Mouse (Mus musculus): ENCODE measurements around the gene Tubb5. TPM values are rescaled to one million over a fixed set of nuclear protein-coding genes. Genes with fewer than 3 reads are reported as not detected.

Gene Tubb5
- polyA plus RNA-seq, 1 experiment = 1,430 TPM

DNA sequence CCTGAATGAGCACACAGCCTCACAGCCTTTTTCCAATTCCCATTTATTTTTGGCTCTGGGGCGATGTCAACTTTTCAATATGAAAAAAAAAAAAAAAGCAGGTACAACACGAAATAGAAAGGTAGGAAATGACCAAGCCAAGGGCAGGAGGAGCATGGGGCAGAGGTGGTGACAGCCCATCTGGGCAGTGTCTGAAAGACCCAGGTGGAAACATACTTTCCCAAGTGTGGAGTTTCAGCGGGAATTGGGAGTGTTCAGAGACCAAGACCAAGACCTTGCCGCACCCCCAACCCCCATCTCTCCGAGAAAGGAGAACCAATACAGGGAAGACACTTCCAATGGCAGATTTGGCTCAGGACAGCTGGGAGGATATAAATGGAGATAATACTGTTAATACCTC is 4.2 kb downstream of the Tubb5 start:
- no peak overlapping the region for H3K9ac ChIP-seq (ENCODE audit: low read depth, poor library complexity, severe bottlenecking)
- no peak overlapping the region; the same call in 1 of the 2 replicates for H3K27ac ChIP-seq (ENCODE audit: insufficient read depth, low read length)
- H3K9me3 ChIP-seq (replicated peaks; ENCODE audit: control insufficient read depth, insufficient read depth, low read length, poor library complexity, severe bottlenecking) = no peaks in the 10 kb centered on the region
- TF ChIP-seq POLR2A (IDR thresholded peaks at IDR 0.05; ENCODE audit: insufficient read depth, low read length) (no peak), CTCF (IDR thresholded peaks at IDR 0.05; ENCODE audit: low read depth, low read length) (no peak), EP300 (IDR thresholded peaks at IDR 0.05; ENCODE audit: insufficient read depth, low read depth, low read length) (no peak)
- H3K4me1 ChIP-seq (ENCODE audit: control insufficient read depth, insufficient read depth, low read length) = no peaks in the 10 kb centered on the region
- no peak overlapping the region for H3K4me3 ChIP-seq (ENCODE audit: low read depth, low read length)
- peaks cover 35% of the 10 kb centered on the region for H3K36me3 ChIP-seq (ENCODE audit: control insufficient read depth, insufficient read depth, low read length, poor library complexity, severe bottlenecking)
- H3K27me3 ChIP-seq (ENCODE audit: control insufficient read depth, insufficient read depth, low read length, poor library complexity, severe bottlenecking) = no peaks in the 10 kb centered on the region

DNA sequence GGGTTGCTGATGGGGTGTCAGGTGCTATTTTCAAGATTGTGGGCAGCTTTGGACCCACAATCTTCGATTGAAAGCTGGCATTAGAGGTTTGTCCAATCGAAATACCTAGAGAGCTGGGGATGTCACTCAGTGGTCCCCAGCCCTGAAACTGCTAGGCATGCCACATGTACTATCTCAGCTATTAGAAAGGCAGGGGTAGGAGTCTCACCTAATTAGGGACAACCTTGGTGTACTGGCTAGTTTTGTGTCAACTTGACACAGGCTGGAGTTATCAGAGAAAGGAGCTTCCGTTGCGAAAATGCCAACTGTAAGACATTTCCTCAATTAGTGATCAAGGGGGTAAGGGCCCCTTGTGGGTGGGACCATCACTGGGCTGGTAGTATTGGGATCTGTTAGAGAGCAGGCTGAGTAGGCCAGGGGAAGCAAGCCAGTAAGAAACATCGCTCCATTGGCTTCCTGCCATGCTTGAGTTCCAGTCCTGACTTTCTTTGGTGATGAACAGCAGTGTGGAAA is 4.8 kb downstream of the Tubb5 start:
- Histone ChIP-seq H3K9me3 (replicated peaks; ENCODE audit: control insufficient read depth, insufficient read depth, low read length, poor library complexity, severe bottlenecking) (no peaks in the 10 kb centered on the region), H3K9ac (ENCODE audit: low read depth, poor library complexity, severe bottlenecking) (no peak overlapping the region), H3K27me3 (ENCODE audit: control insufficient read depth, insufficient read depth, low read length, poor library complexity, severe bottlenecking) (no peaks in the 10 kb centered on the region), H3K4me3 (ENCODE audit: low read depth, low read length) (no peak overlapping the region), H3K4me1 (ENCODE audit: control insufficient read depth, insufficient read depth, low read length) (no peaks in the 10 kb centered on the region), H3K36me3 (ENCODE audit: control insufficient read depth, insufficient read depth, low read length, poor library complexity, severe bottlenecking) (peaks cover 35% of the 10 kb centered on the region), H3K27ac (ENCODE audit: insufficient read depth, low read length) (no peak overlapping the region)
- TF ChIP-seq EP300 (IDR thresholded peaks at IDR 0.05; ENCODE audit: insufficient read depth, low read depth, low read length) (no peak), CTCF (IDR thresholded peaks at IDR 0.05; ENCODE audit: low read depth, low read length) (no peak), POLR2A (IDR thresholded peaks at IDR 0.05; ENCODE audit: insufficient read depth, low read length) (no peak)

DNA sequence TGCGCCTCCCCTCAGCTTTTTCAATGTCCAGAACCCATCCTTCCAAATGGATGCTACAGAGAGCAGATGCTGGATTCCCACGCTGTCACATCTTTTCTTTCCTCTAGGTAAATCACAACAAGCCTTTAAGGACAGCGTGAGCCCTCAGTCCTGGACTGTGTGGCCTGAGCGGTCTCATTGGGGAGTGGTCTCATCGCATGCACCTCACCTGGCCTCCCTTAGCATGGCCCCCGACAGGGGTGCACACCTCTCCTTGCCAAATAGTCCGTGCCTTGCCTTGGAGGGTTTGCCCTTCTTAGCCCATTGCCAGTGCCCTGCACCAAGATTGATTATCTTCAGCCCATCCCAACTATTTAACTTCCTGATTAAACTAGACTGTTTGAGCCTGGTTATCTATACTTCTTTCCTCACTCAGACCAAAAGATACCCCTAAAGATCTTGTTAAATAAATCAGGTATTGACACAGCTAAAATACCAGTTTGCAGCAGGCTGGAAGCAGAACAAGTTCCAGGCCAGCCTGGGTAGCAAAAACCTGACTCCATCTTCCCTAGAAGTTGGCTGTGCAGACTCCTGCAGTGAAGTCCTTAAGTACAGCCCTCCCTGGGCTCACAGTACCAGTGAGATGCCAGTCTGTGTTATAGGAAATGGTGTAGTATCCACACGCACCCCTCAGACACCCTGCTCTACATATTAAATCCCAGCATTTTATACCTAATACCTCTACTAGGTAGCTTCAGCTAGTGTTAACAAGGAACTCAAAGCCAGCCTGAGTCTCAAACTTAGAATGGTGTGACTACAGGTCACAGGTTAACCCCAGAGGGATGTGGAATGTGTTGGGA is 5.5 kb downstream of the Tubb5 start:
- Histone ChIP-seq H3K4me1 (ENCODE audit: control insufficient read depth, insufficient read depth, low read length) (no peaks in the 10 kb centered on the region), H3K9ac (ENCODE audit: low read depth, poor library complexity, severe bottlenecking) (no peak overlapping the region), H3K36me3 (ENCODE audit: control insufficient read depth, insufficient read depth, low read length, poor library complexity, severe bottlenecking) (peaks cover 35% of the 10 kb centered on the region), H3K9me3 (replicated peaks; ENCODE audit: control insufficient read depth, insufficient read depth, low read length, poor library complexity, severe bottlenecking) (no peaks in the 10 kb centered on the region), H3K27me3 (ENCODE audit: control insufficient read depth, insufficient read depth, low read length, poor library complexity, severe bottlenecking) (no peaks in the 10 kb centered on the region), H3K4me3 (ENCODE audit: low read depth, low read length) (no peak overlapping the region), H3K27ac (ENCODE audit: insufficient read depth, low read length) (no peak overlapping the region)
- TF ChIP-seq POLR2A (IDR thresholded peaks at IDR 0.05; ENCODE audit: insufficient read depth, low read length) (no peak), CTCF (IDR thresholded peaks at IDR 0.05; ENCODE audit: low read depth, low read length) (no peak), EP300 (IDR thresholded peaks at IDR 0.05; ENCODE audit: insufficient read depth, low read depth, low read length) (no peak)

DNA sequence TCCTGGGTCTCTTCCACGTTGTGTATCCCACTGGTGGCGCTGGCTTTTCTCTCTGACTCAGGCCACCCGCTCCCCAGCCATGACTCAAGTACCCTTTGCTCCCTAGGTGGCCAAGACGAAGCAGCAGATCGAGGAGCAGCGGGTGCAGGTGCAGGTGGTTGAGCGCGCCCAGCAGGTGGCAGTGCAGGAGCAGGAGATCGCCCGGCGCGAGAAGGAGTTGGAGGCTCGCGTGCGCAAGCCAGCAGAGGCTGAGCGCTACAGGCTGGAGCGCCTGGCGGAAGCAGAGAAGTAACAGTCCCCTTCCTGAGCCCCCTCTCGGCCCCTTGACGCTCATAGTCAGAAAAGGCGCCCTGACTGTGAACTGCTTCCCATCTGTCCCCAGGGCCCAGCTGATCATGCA is 8.4 kb downstream of the Tubb5 start:
- Histone ChIP-seq H3K27me3 (ENCODE audit: control insufficient read depth, insufficient read depth, low read length, poor library complexity, severe bottlenecking) (no peaks in the 10 kb centered on the region), H3K4me3 (ENCODE audit: low read depth, low read length) (no peak overlapping the region), H3K27ac (ENCODE audit: insufficient read depth, low read length) (no peak overlapping the region), H3K4me1 (ENCODE audit: control insufficient read depth, insufficient read depth, low read length) (no peaks in the 10 kb centered on the region), H3K9me3 (replicated peaks; ENCODE audit: control insufficient read depth, insufficient read depth, low read length, poor library complexity, severe bottlenecking) (no peaks in the 10 kb centered on the region), H3K9ac (ENCODE audit: low read depth, poor library complexity, severe bottlenecking) (no peak overlapping the region), H3K36me3 (ENCODE audit: control insufficient read depth, insufficient read depth, low read length, poor library complexity, severe bottlenecking) (peaks cover 12% of the 10 kb centered on the region)
- TF ChIP-seq POLR2A (IDR thresholded peaks at IDR 0.05; ENCODE audit: insufficient read depth, low read length) (no peak), CTCF (IDR thresholded peaks at IDR 0.05; ENCODE audit: low read depth, low read length) (peak; percentile 94), EP300 (IDR thresholded peaks at IDR 0.05; ENCODE audit: insufficient read depth, low read depth, low read length) (peak; percentile 51; the same call in 1 of the 2 replicates)

DNA sequence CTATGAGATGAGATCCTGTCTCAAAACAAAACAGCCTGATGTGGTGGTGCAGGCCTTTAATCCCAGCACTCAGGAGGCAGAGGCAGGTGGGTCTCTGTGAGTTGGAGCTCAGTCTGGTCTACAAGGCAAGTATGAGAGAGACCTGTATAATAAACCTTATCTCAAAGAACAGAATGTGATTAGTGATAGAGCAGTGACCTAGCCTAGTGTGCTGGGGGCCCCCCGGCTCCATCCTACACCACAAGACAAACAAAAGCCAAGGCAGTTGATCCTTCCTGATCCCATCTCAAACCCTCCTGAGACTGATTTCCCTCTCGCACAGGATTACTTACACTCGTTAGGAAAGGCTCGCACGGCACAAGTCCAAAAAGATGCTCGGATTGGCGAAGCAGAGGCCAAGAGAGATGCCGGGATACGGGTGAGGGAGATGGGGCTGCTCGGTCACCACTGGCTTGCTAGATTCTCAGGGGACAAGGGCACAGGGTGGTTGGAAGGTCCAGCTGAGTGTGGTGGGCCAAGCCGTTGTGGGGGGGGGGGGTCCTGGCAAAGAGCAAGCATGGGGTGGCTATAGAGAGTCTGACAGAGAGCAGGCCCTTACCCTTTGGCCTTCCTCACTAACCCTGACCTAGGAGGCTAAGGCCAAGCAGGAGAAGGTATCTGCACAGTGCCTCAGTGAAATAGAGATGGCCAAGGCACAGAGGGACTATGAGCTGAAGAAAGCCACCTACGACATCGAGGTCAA is 12.8 kb downstream of the Tubb5 start:
- TF ChIP-seq EP300 (IDR thresholded peaks at IDR 0.05; ENCODE audit: insufficient read depth, low read depth, low read length) = no peak
- no peak for TF ChIP-seq POLR2A (IDR thresholded peaks at IDR 0.05; ENCODE audit: insufficient read depth, low read length)
- TF ChIP-seq CTCF (IDR thresholded peaks at IDR 0.05; ENCODE audit: low read depth, low read length) = no peak
- peaks cover 2% of the 10 kb centered on the region for H3K4me1 ChIP-seq (ENCODE audit: control insufficient read depth, insufficient read depth, low read length)
- no peaks in the 10 kb centered on the region; the same call in 1 of the 2 replicates for H3K36me3 ChIP-seq (ENCODE audit: control insufficient read depth, insufficient read depth, low read length, poor library complexity, severe bottlenecking)
- no peak overlapping the region for H3K4me3 ChIP-seq (ENCODE audit: low read depth, low read length)
- no peak overlapping the region for H3K27ac ChIP-seq (ENCODE audit: insufficient read depth, low read length)
- H3K9me3 ChIP-seq (replicated peaks; ENCODE audit: control insufficient read depth, insufficient read depth, low read length, poor library complexity, severe bottlenecking) = no peaks in the 10 kb centered on the region
- H3K27me3 ChIP-seq (ENCODE audit: control insufficient read depth, insufficient read depth, low read length, poor library complexity, severe bottlenecking) = no peaks in the 10 kb centered on the region
- no peak overlapping the region for H3K9ac ChIP-seq (ENCODE audit: low read depth, poor library complexity, severe bottlenecking)
